Comparison of ENCODE assay signal across 33 mouse cellular contexts in genomic region chr15:99278271-99278670, GRCm38 (mm10). TPM values are rescaled to one million over a fixed set of nuclear protein-coding genes. Genes with fewer than 3 reads are reported as not detected.
A peak's percentile ranks its signal among the peaks of the same experiment; 100 is the strongest.
DNase-seq lines count a peak whose midpoint lies in the region; ATAC-seq and TF ChIP-seq lines count a peak whose summit lies in the region.
"Had no signal": no experiment of that assay in that cellular context is flagged by ENCODE, and none has a peak within 500 bp of the region (broad histone marks: within the 10 kb centered on the region; RNA-seq: fewer than 3 reads in every experiment).

No protein-coding gene starts in this region.

- no peak for ATAC-seq in limb, embryonic 12.5 days (ENCODE audit: insufficient number of reproducible peaks, insufficient read depth, low FRiP score, low TSS enrichment, low read depth)
- ATAC-seq in limb, embryonic 15.5 days (ENCODE audit: insufficient number of reproducible peaks, low FRiP score, low TSS enrichment, low read depth) = no peak
- ATAC-seq: forebrain, embryonic 15.5 days; hindbrain, embryonic 16.5 days; liver, embryonic 12.5 days; liver, postnatal 0 days; lung, postnatal 0 days; midbrain, embryonic 13.5 days had no signal

- peaks cover 4% of the 10 kb centered on the region; the same call in 1 of the 2 replicates for H3K4me1 ChIP-seq in limb, embryonic 12.5 days (replicated peaks)
- no peaks in the 10 kb centered on the region for H3K4me1 ChIP-seq in limb, embryonic 10.5 days
- peaks cover 10% of the 10 kb centered on the region for H3K4me1 ChIP-seq in limb, embryonic 15.5 days
- no peaks in the 10 kb centered on the region for H3K4me1 ChIP-seq in heart, adult 2 months (ENCODE audit: control insufficient read depth, insufficient read depth, low read length)
- H3K4me1 ChIP-seq: embryonic facial prominence, embryonic 12.5 days; forebrain, embryonic 15.5 days; heart, embryonic 13.5 days; liver, embryonic 12.5 days; midbrain, embryonic 13.5 days; neural tube, embryonic 12.5 days had no signal

- no peaks in the 10 kb centered on the region for H3K9me3 ChIP-seq in limb, embryonic 12.5 days
- no peaks in the 10 kb centered on the region for H3K9me3 ChIP-seq in limb, embryonic 10.5 days (replicated peaks)
- no peaks in the 10 kb centered on the region for H3K9me3 ChIP-seq in limb, embryonic 15.5 days
- H3K9me3 ChIP-seq: embryonic facial prominence, embryonic 12.5 days; forebrain, embryonic 15.5 days; G1E; heart, embryonic 13.5 days; liver, embryonic 12.5 days; midbrain, embryonic 13.5 days; neural tube, embryonic 12.5 days had no signal

- intact Hi-C loops in heart, adult 2 months (cut with DNase I) = no loop called here

- H3K27ac ChIP-seq in limb, embryonic 12.5 days = peak overlapping the region; percentile 3; the same call in 1 of the 2 replicates
- no peak overlapping the region for H3K27ac ChIP-seq in limb, embryonic 10.5 days
- H3K27ac ChIP-seq in limb, embryonic 15.5 days = 0 out of 2 replicates have a peak overlapping the region, but pooled peaks have one; percentile 17
- H3K27ac ChIP-seq in heart, adult 2 months = no peak overlapping the region
- H3K27ac ChIP-seq: embryonic facial prominence, embryonic 12.5 days; forebrain, embryonic 15.5 days; gastrocnemius, adult 2 months; heart, embryonic 13.5 days; left cerebral cortex, adult 2 months; liver, embryonic 12.5 days; macrophage; midbrain, embryonic 13.5 days; neural tube, embryonic 12.5 days had no signal

- DNase-seq in cerebellum, postnatal 10 days = peak; percentile 48 to 62
- no peak for DNase-seq in cerebellum, postnatal 36 days
- DNase-seq in limb, embryonic 10.5 days (ENCODE audit: low spot score) = no peak
- peak; percentile 20 for DNase-seq in NIH3T3 (ENCODE audit: low read depth)
- no peak for DNase-seq in Muller cell, postnatal 12 days (ENCODE audit: inconsistent ontology term)
- DNase-seq in heart, adult 2 months = no peak
- DNase-seq: adrenal gland, adult 8-10 months; cerebellum, adult 8-10 months; embryo, embryonic 11 days; gastrocnemius, adult 2 months; gastrocnemius, postnatal 36 days; heart, postnatal 10 days; kidney, postnatal 25 days; liver, postnatal 0 days; right cerebral cortex, postnatal 4 days; thymus, postnatal 4 days had no signal

- H3K9ac ChIP-seq in limb, embryonic 12.5 days (replicated peaks) = no peak overlapping the region
- H3K9ac ChIP-seq in limb, embryonic 15.5 days = no peak overlapping the region
- no peak overlapping the region for H3K9ac ChIP-seq in heart, adult 2 months (ENCODE audit: low read depth, low read length)
- H3K9ac ChIP-seq: embryonic facial prominence, embryonic 12.5 days; forebrain, embryonic 15.5 days; heart, embryonic 13.5 days; liver, embryonic 12.5 days; liver, postnatal 0 days; midbrain, embryonic 13.5 days; neural tube, embryonic 12.5 days had no signal

- no peak for TF ChIP-seq CTCF in heart, adult 2 months (IDR thresholded peaks at IDR 0.05)

- no peaks in the 10 kb centered on the region for H3K36me3 ChIP-seq in limb, embryonic 12.5 days
- H3K36me3 ChIP-seq in limb, embryonic 10.5 days = no peaks in the 10 kb centered on the region
- no peaks in the 10 kb centered on the region for H3K36me3 ChIP-seq in limb, embryonic 15.5 days
- no peaks in the 10 kb centered on the region for H3K36me3 ChIP-seq in heart, adult 2 months (ENCODE audit: control insufficient read depth, insufficient read depth, low read length)
- H3K36me3 ChIP-seq: embryonic facial prominence, embryonic 12.5 days; forebrain, embryonic 15.5 days; G1E; heart, embryonic 13.5 days; liver, embryonic 12.5 days; midbrain, embryonic 13.5 days; neural tube, embryonic 12.5 days had no signal

- WGBS in limb, embryonic 12.5 days = 78% methylated on average over 7 of the region's 7 CpGs
- 89% methylated on average over 7 of the region's 7 CpGs for WGBS in limb, embryonic 10.5 days
- WGBS in limb, embryonic 15.5 days = 53% methylated on average over 7 of the region's 7 CpGs
- WGBS in heart, adult 2 months = 75% methylated on average over 7 of the region's 7 CpGs

- no peak for TF ChIP-seq EP300 in heart, adult 2 months (IDR thresholded peaks at IDR 0.05; ENCODE audit: insufficient read depth, low read depth, low read length)

- H3K4me2 ChIP-seq in limb, embryonic 12.5 days = no peak overlapping the region
- H3K4me2 ChIP-seq in limb, embryonic 15.5 days = no peak overlapping the region
- H3K4me2 ChIP-seq: embryonic facial prominence, embryonic 12.5 days; forebrain, embryonic 15.5 days; heart, embryonic 13.5 days; liver, embryonic 12.5 days; midbrain, embryonic 13.5 days; neural tube, embryonic 12.5 days had no signal

- no peak overlapping the region for H3K4me3 ChIP-seq in limb, embryonic 12.5 days (replicated peaks)
- H3K4me3 ChIP-seq in limb, embryonic 10.5 days = no peak overlapping the region
- H3K4me3 ChIP-seq in limb, embryonic 15.5 days = no peak overlapping the region
- H3K4me3 ChIP-seq in heart, adult 2 months = no peak overlapping the region
- H3K4me3 ChIP-seq: embryonic facial prominence, embryonic 12.5 days; forebrain, embryonic 15.5 days; gastrocnemius, adult 2 months; heart, embryonic 13.5 days; left cerebral cortex, adult 2 months; liver, embryonic 12.5 days; midbrain, embryonic 13.5 days; neural tube, embryonic 12.5 days had no signal

- H3K79me2 ChIP-seq in heart, adult 2 months (replicated peaks; ENCODE audit: control insufficient read depth, insufficient read depth, low read length) = no peaks in the 10 kb centered on the region

- peaks cover 8% of the 10 kb centered on the region for H3K27me3 ChIP-seq in limb, embryonic 12.5 days
- H3K27me3 ChIP-seq in limb, embryonic 10.5 days (ENCODE audit: low read depth, poor library complexity, severe bottlenecking) = no peaks in the 10 kb centered on the region
- H3K27me3 ChIP-seq in limb, embryonic 15.5 days = no peaks in the 10 kb centered on the region
- no peaks in the 10 kb centered on the region for H3K27me3 ChIP-seq in heart, adult 2 months (ENCODE audit: control insufficient read depth, insufficient read depth, low read length)
- H3K27me3 ChIP-seq: embryonic facial prominence, embryonic 12.5 days; forebrain, embryonic 15.5 days; midbrain, embryonic 13.5 days; neural tube, embryonic 12.5 days had no signal

- no peak for TF ChIP-seq POLR2A in heart, adult 2 months (IDR thresholded peaks at IDR 0.05; ENCODE audit: insufficient read depth, low read depth, low read length)

RNA-seq across cellular contexts. Expression of gene Prpf40b, which starts 16.6 kb away (rescaled TPM):
- polyA plus RNA-seq in limb, embryonic 12.5 days (2016; fragmentation: Nextera tagmentation; extraction: Ambion mirVana) = 74.6 TPM in 2 replicates
- polyA plus RNA-seq in limb, embryonic 10.5 days (2016; fragmentation: Nextera tagmentation; extraction: Ambion mirVana) = 59.3 and 71.2 TPM in 2 replicates
- 52.5 and 53.8 TPM in 2 replicates for polyA plus RNA-seq in limb, embryonic 15.5 days (2015; fragmentation: Nextera tagmentation; extraction: Ambion mirVana)
- total RNA-seq in heart, adult 2 months (2021) = 10 to 100 TPM; 18.9 to 23.4 TPM
- polyA plus RNA-seq in heart, adult 2 months (2012; rRNA removed) = 39.5 and 39.7 TPM in 2 replicates

RNA-seq across cellular contexts. Expression of gene Fam186b, which starts 17.4 kb away (rescaled TPM):
- not detected in 2 replicates for polyA plus RNA-seq in limb, embryonic 12.5 days (2016; fragmentation: Nextera tagmentation; extraction: Ambion mirVana)
- 0.21 and 0.29 TPM in 2 replicates for polyA plus RNA-seq in limb, embryonic 10.5 days (2016; fragmentation: Nextera tagmentation; extraction: Ambion mirVana)
- 0.10 and 0.18 TPM in 2 replicates for polyA plus RNA-seq in limb, embryonic 15.5 days (2015; fragmentation: Nextera tagmentation; extraction: Ambion mirVana)
- not detected for total RNA-seq in heart, adult 2 months (2021)
- 0.20 TPM in 1 of 2 replicates, not detected in the other for polyA plus RNA-seq in heart, adult 2 months (2012; rRNA removed)
- total RNA-seq: G1E; gastrocnemius, adult 2 months; gastrocnemius, postnatal 36 days; megakaryocyte-erythroid progenitor cell, adult 5-6 weeks had no signal
- polyA plus RNA-seq: C2C12; G1E; liver, postnatal 0 days; lung, postnatal 0 days; macrophage had no signal

RNA-seq across cellular contexts. Expression of gene Mcrs1, which starts 26.5 kb away (rescaled TPM):
- 154 and 158 TPM in 2 replicates for polyA plus RNA-seq in limb, embryonic 12.5 days (2016; fragmentation: Nextera tagmentation; extraction: Ambion mirVana)
- polyA plus RNA-seq in limb, embryonic 10.5 days (2016; fragmentation: Nextera tagmentation; extraction: Ambion mirVana) = 180 and 190 TPM in 2 replicates
- 114 and 129 TPM in 2 replicates for polyA plus RNA-seq in limb, embryonic 15.5 days (2015; fragmentation: Nextera tagmentation; extraction: Ambion mirVana)
- total RNA-seq in heart, adult 2 months (2021) = 10 to 100 TPM; 44.2 to 52.3 TPM
- polyA plus RNA-seq in heart, adult 2 months (2012; rRNA removed) = 62.1 and 67.1 TPM in 2 replicates

RNA-seq across cellular contexts. Expression of gene Kcnh3, which starts 53.6 kb away (rescaled TPM):
- 0.13 and 0.24 TPM in 2 replicates for polyA plus RNA-seq in limb, embryonic 12.5 days (2016; fragmentation: Nextera tagmentation; extraction: Ambion mirVana)
- polyA plus RNA-seq in limb, embryonic 10.5 days (2016; fragmentation: Nextera tagmentation; extraction: Ambion mirVana) = 0.15 TPM in 1 of 2 replicates, not detected in the other
- 0.43 and 0.68 TPM in 2 replicates for polyA plus RNA-seq in limb, embryonic 15.5 days (2015; fragmentation: Nextera tagmentation; extraction: Ambion mirVana)
- total RNA-seq in heart, adult 2 months (2021) = under 1 TPM; 0.05 to 0.08 TPM
- 0.23 and 0.37 TPM in 2 replicates for polyA plus RNA-seq in heart, adult 2 months (2012; rRNA removed)
- total RNA-seq: CH12.LX; gastrocnemius, adult 2 months; hematopoietic stem cell, adult 5-6 weeks; megakaryocyte-erythroid progenitor cell, adult 5-6 weeks had no signal
- polyA plus RNA-seq: G1E; liver, embryonic 12.5 days; macrophage had no signal

Comparison
In these comparisons a context has a peak if more than half of its experiments do, and no peak if none do; other contexts are left out.
1. DNase-seq: peak in cerebellum, postnatal 10 days (2 of 2) and NIH3T3 (single experiment); none in cerebellum, postnatal 36 days (0 of 2), limb, embryonic 10.5 days (single experiment), Muller cell, postnatal 12 days (single experiment) and heart, adult 2 months (0 of 2).
2. H3K27ac ChIP-seq: peak in limb, embryonic 12.5 days (single experiment) and limb, embryonic 15.5 days (single experiment); none in limb, embryonic 10.5 days (single experiment) and heart, adult 2 months (single experiment).